Mouse (Mus musculus): ENCODE measurements around the gene Suds3. TPM values are rescaled to one million over a fixed set of nuclear protein-coding genes. Genes with fewer than 3 reads are reported as not detected.

Suds3 gene
- polyA plus RNA-seq, 1 experiment from 2014 or later = 49.5 TPM

- no peak overlapping the region for H3K9ac ChIP-seq (ENCODE audit: low read length)
- H3K4me1 ChIP-seq (ENCODE audit: control insufficient read depth, insufficient read depth, low read length) = peaks cover 14% of the 10 kb centered on the region
- H3K27me3 ChIP-seq (replicated peaks; ENCODE audit: control insufficient read depth, insufficient read depth, low read length) = no peaks in the 10 kb centered on the region
- H3K4me3 ChIP-seq (ENCODE audit: low read depth, low read length) = no peak overlapping the region
- DNase-seq (ENCODE audit: low spot score) (peak; percentile 29), ATAC-seq (no peak)
- no peaks in the 10 kb centered on the region for H3K9me3 ChIP-seq (replicated peaks; ENCODE audit: control insufficient read depth, low read length)
- 55% methylated on average over 8 of the region's 8 CpGs for WGBS
- no peak overlapping the region for H3K27ac ChIP-seq (ENCODE audit: low read depth, low read length)
- H3K4me2 ChIP-seq (ENCODE audit: low read length) = peak overlapping the region; percentile 90; the same call in 1 of the 2 replicates
- H3K36me3 ChIP-seq (ENCODE audit: control insufficient read depth, insufficient read depth, low read length) = no peaks in the 10 kb centered on the region
Observed at GRCm38 (mm10) chr5:117118850-117119249, 2.9 kb upstream of the Suds3 start.

GRCm38 (mm10) chr5:117118220-117118619 lies 2.3 kb upstream of the Suds3 start:
- DNase-seq (ENCODE audit: low spot score) (no peak), ATAC-seq (no peak)
- Histone ChIP-seq H3K4me2 (ENCODE audit: low read length) (no peak overlapping the region), H3K36me3 (ENCODE audit: control insufficient read depth, insufficient read depth, low read length) (no peaks in the 10 kb centered on the region), H3K9me3 (replicated peaks; ENCODE audit: control insufficient read depth, low read length) (no peaks in the 10 kb centered on the region), H3K9ac (ENCODE audit: low read length) (no peak overlapping the region), H3K27me3 (replicated peaks; ENCODE audit: control insufficient read depth, insufficient read depth, low read length) (no peaks in the 10 kb centered on the region), H3K4me3 (ENCODE audit: low read depth, low read length) (no peak overlapping the region), H3K27ac (ENCODE audit: low read depth, low read length) (no peak overlapping the region), H3K4me1 (ENCODE audit: control insufficient read depth, insufficient read depth, low read length) (peaks cover 14% of the 10 kb centered on the region)
- 95% methylated on average over 2 of the region's 2 CpGs for WGBS

GRCm38 (mm10) chr5:117117716-117118115 lies 1.8 kb upstream of the Suds3 start:
- H3K9me3 ChIP-seq (replicated peaks; ENCODE audit: control insufficient read depth, low read length) = no peaks in the 10 kb centered on the region
- no peak overlapping the region for H3K27ac ChIP-seq (ENCODE audit: low read depth, low read length)
- H3K9ac ChIP-seq (ENCODE audit: low read length) = no peak overlapping the region
- H3K36me3 ChIP-seq (ENCODE audit: control insufficient read depth, insufficient read depth, low read length) = peaks cover 4% of the 10 kb centered on the region
- DNase-seq (ENCODE audit: low spot score) (no peak), ATAC-seq (no peak)
- no peaks in the 10 kb centered on the region for H3K27me3 ChIP-seq (replicated peaks; ENCODE audit: control insufficient read depth, insufficient read depth, low read length)
- 80% methylated on average over 7 of the region's 7 CpGs for WGBS
- no peak overlapping the region for H3K4me3 ChIP-seq (ENCODE audit: low read depth, low read length)
- H3K4me2 ChIP-seq (ENCODE audit: low read length) = no peak overlapping the region
- peaks cover 14% of the 10 kb centered on the region for H3K4me1 ChIP-seq (ENCODE audit: control insufficient read depth, insufficient read depth, low read length)

- ATAC-seq = no peak
- Histone ChIP-seq H3K27me3 (replicated peaks; ENCODE audit: control insufficient read depth, insufficient read depth, low read length) (no peaks in the 10 kb centered on the region), H3K4me2 (ENCODE audit: low read length) (no peak overlapping the region), H3K9me3 (replicated peaks; ENCODE audit: control insufficient read depth, low read length) (no peaks in the 10 kb centered on the region), H3K4me3 (ENCODE audit: low read depth, low read length) (no peak overlapping the region), H3K36me3 (ENCODE audit: control insufficient read depth, insufficient read depth, low read length) (peaks cover 8% of the 10 kb centered on the region), H3K4me1 (ENCODE audit: control insufficient read depth, insufficient read depth, low read length) (peaks cover 14% of the 10 kb centered on the region), H3K9ac (ENCODE audit: low read length) (no peak overlapping the region), H3K27ac (ENCODE audit: low read depth, low read length) (no peak overlapping the region)
- no peak for DNase-seq (ENCODE audit: low spot score)
- WGBS = 86% methylated on average over 2 of the region's 2 CpGs
Observed at GRCm38 (mm10) chr5:117117241-117117640, 1.3 kb upstream of the Suds3 start.

- Histone ChIP-seq H3K27ac (ENCODE audit: low read depth, low read length) (no peak overlapping the region), H3K4me3 (ENCODE audit: low read depth, low read length) (no peak overlapping the region), H3K9ac (ENCODE audit: low read length) (no peak overlapping the region), H3K36me3 (ENCODE audit: control insufficient read depth, insufficient read depth, low read length) (peaks cover 13% of the 10 kb centered on the region), H3K4me1 (ENCODE audit: control insufficient read depth, insufficient read depth, low read length) (peaks cover 14% of the 10 kb centered on the region), H3K27me3 (replicated peaks; ENCODE audit: control insufficient read depth, insufficient read depth, low read length) (no peaks in the 10 kb centered on the region), H3K9me3 (replicated peaks; ENCODE audit: control insufficient read depth, low read length) (no peaks in the 10 kb centered on the region), H3K4me2 (ENCODE audit: low read length) (no peak overlapping the region)
- WGBS = 64% methylated on average over 2 of the region's 2 CpGs
- DNase-seq (ENCODE audit: low spot score) (no peak), ATAC-seq (no peak)
Observed at GRCm38 (mm10) chr5:117116660-117117059, 747 bp upstream of the Suds3 start.

- Histone ChIP-seq H3K36me3 (ENCODE audit: control insufficient read depth, insufficient read depth, low read length) (peaks cover 26% of the 10 kb centered on the region), H3K4me1 (ENCODE audit: control insufficient read depth, insufficient read depth, low read length) (0 out of 2 replicates have a peak, but pooled peaks cover 2% of the 10 kb centered on the region), H3K27ac (ENCODE audit: low read depth, low read length) (peak overlapping the region; percentile 83), H3K4me2 (ENCODE audit: low read length) (peak overlapping the region; percentile 64), H3K4me3 (ENCODE audit: low read depth, low read length) (peak overlapping the region; percentile 93), H3K9me3 (replicated peaks; ENCODE audit: control insufficient read depth, low read length) (no peaks in the 10 kb centered on the region), H3K27me3 (replicated peaks; ENCODE audit: control insufficient read depth, insufficient read depth, low read length) (no peaks in the 10 kb centered on the region), H3K9ac (ENCODE audit: low read length) (peak overlapping the region; percentile 89)
- ATAC-seq = peak; percentile 8
- no peak for DNase-seq (ENCODE audit: low spot score)
- WGBS = under 1% methylated on average over 43 of the region's 43 CpGs
Observed at GRCm38 (mm10) chr5:117115193-117115767, 633 bp downstream of the Suds3 start.

- peaks cover 27% of the 10 kb centered on the region for H3K36me3 ChIP-seq (ENCODE audit: control insufficient read depth, insufficient read depth, low read length)
- DNase-seq (ENCODE audit: low spot score) = peak; percentile 58
- H3K4me3 ChIP-seq (ENCODE audit: low read depth, low read length) = peak overlapping the region; percentile 93
- peak overlapping the region; percentile 89 for H3K9ac ChIP-seq (ENCODE audit: low read length)
- peak overlapping the region; percentile 64 for H3K4me2 ChIP-seq (ENCODE audit: low read length)
- no peak overlapping the region for H3K27ac ChIP-seq (ENCODE audit: low read depth, low read length)
- H3K4me1 ChIP-seq (ENCODE audit: control insufficient read depth, insufficient read depth, low read length) = 0 out of 2 replicates have a peak, but pooled peaks cover 2% of the 10 kb centered on the region
- WGBS = 5% methylated on average over 16 of the region's 16 CpGs
- no peaks in the 10 kb centered on the region for H3K9me3 ChIP-seq (replicated peaks; ENCODE audit: control insufficient read depth, low read length)
- ATAC-seq = no peak
- H3K27me3 ChIP-seq (replicated peaks; ENCODE audit: control insufficient read depth, insufficient read depth, low read length) = no peaks in the 10 kb centered on the region
Observed at GRCm38 (mm10) chr5:117114581-117115192, 1.2 kb downstream of the Suds3 start.

- no peak for ATAC-seq
- Histone ChIP-seq H3K4me1 (ENCODE audit: control insufficient read depth, insufficient read depth, low read length) (0 out of 2 replicates have a peak, but pooled peaks cover 2% of the 10 kb centered on the region), H3K27ac (ENCODE audit: low read depth, low read length) (no peak overlapping the region), H3K36me3 (ENCODE audit: control insufficient read depth, insufficient read depth, low read length) (peaks cover 40% of the 10 kb centered on the region), H3K4me2 (ENCODE audit: low read length) (no peak overlapping the region), H3K4me3 (ENCODE audit: low read depth, low read length) (no peak overlapping the region), H3K27me3 (replicated peaks; ENCODE audit: control insufficient read depth, insufficient read depth, low read length) (no peaks in the 10 kb centered on the region), H3K9me3 (replicated peaks; ENCODE audit: control insufficient read depth, low read length) (no peaks in the 10 kb centered on the region), H3K9ac (ENCODE audit: low read length) (no peak overlapping the region)
- DNase-seq (ENCODE audit: low spot score) = peak; percentile 50
- WGBS = 89% methylated on average over 7 of the region's 7 CpGs
Observed at GRCm38 (mm10) chr5:117113330-117113729, 2.6 kb downstream of the Suds3 start.

- 95% methylated on average over 7 of the region's 7 CpGs for WGBS
- Histone ChIP-seq H3K4me3 (ENCODE audit: low read depth, low read length) (no peak overlapping the region), H3K36me3 (ENCODE audit: control insufficient read depth, insufficient read depth, low read length) (peaks cover 55% of the 10 kb centered on the region), H3K9ac (ENCODE audit: low read length) (no peak overlapping the region), H3K27me3 (replicated peaks; ENCODE audit: control insufficient read depth, insufficient read depth, low read length) (no peaks in the 10 kb centered on the region), H3K9me3 (replicated peaks; ENCODE audit: control insufficient read depth, low read length) (no peaks in the 10 kb centered on the region), H3K4me1 (ENCODE audit: control insufficient read depth, insufficient read depth, low read length) (0 out of 2 replicates have a peak, but pooled peaks cover 2% of the 10 kb centered on the region), H3K27ac (ENCODE audit: low read depth, low read length) (no peak overlapping the region), H3K4me2 (ENCODE audit: low read length) (no peak overlapping the region)
- ATAC-seq (no peak), DNase-seq (ENCODE audit: low spot score) (no peak)
Observed at GRCm38 (mm10) chr5:117111774-117112112, 4.2 kb downstream of the Suds3 start.

Data from forebrain, embryonic 14.5 days (tissue).